Mouse (Mus musculus): ENCODE results near the gene Zfp523.

GRCm38 (mm10) chr17:28197646-28198045 is 20.7 kb downstream of the Zfp523 start:
- TF ChIP-seq CTCF (IDR thresholded peaks at IDR 0.05; ENCODE audit: low read depth) = no peak
- no peak for TF ChIP-seq EP300 (optimal IDR thresholded peaks at IDR 0.05)

All from stomach, postnatal 0 days (tissue).